Mouse (Mus musculus) c-Kit-positive CD71-positive TER-119-positive erythroid progenitor cells, embryonic 14.5 days (primary cell): ENCODE measurements around the gene ccdc198.

Source experiments
- DNase-seq: peaks from one replicate; pipeline ENCODE4 v3.0.0-alpha.2; 2013; ENCODE audit warnings: low spot score

ccdc198 gene

DNA sequence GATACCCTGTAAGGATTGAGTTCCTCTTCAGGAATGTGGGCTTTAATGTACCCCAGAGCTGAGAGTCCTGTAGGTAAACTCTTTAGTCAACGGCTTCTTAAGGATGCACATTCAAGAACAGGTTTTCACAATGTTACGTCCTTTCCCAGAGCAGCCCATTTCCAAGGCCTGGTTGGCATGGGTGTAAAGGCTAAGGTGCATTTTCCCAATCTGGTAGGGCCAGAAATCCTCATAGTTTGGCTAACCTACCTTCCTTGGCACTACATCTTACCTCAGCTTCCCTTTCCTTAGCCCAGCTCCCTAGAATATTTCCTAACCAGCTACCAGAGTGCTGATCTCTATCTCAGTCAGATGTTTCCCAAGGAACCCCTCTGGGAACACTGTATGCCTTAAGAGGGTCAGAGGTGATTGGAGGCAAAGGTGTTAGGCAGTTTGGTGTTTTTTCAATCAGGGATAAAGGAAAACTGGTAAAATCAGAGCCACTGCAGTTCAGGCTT lies 48.2 kb downstream of the ccdc198 start:
- DNase-seq, result no peak

DNA sequence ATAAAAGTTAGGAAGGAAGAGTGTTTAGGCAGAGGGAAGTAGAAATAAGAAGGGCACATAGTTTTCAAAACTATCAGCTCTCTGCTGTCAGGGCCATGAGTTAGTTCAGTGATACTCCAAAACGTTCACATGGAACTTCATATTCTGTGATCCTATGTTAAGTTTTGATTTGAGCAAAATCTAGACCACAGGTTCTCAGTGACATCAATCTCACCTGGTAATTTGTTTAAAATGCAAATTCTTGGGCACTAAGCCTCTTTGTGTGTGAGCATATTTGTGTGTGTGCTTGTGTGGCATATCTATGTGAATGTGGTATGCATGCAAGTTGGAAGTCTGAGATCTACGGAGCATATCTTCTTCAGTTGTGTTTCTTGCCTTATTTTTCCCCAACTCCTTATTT lies 59.0 kb downstream of the ccdc198 start:
- no peak for DNase-seq

DNA sequence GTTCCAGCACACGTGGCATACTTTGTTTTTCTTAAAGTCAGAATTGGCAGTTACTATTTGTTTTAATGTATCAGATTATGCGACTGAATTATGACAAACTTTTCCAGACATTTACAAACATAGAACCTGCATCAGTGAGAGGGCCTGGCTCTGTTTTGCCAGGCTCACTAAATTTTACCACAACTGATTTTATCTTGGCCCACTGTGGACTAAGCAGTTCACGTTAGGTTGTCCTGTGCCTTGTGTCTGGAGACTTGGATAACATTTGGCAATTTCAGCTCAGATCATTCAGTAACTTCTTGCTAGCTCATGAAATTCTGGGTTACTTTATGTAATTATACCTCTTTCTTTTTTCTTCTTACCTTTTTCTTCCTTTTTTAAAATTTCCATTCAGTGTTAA lies 65.5 kb downstream of the ccdc198 start:
- DNase-seq, result no peak

DNA sequence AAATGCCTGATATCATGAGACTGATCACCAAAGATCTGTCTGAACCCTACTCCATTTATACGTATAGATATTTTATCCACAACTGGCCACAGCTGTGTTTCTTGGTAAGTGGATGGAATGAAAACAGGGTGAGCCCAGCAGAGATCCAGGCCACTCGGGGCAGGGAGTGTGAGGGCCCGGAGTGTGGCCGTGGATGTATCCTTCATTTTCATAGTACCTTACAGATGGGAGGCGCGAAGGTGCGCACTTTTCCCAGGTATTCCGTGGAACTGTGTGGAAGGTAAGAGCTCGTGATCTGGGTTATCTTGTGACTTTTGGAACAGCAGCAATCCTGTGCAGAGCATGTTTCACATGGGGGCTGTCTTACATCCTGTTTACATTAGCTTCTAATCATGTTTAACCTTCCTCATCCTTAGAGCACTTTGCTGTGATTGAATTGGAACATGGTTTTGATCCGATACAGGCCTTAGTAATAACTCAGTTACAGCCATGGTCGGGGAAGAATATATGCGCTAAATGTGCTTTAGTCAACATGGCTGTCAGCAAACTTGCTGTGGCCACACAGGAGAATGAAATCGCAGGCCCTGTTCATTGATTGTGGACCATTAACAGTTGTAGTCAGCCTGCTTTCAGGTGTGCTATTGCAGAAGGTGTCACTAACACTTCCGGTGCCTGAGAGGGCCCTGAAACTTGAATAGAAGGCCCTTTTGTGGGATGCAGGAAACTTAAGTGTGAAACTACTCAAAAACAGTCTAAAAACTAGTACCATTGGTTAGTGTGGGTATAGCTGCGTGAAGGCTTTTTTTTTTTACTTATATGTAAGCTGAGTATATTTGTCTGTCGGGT lies 71.8 kb downstream of the ccdc198 start:
- DNase-seq, result no peak

DNA sequence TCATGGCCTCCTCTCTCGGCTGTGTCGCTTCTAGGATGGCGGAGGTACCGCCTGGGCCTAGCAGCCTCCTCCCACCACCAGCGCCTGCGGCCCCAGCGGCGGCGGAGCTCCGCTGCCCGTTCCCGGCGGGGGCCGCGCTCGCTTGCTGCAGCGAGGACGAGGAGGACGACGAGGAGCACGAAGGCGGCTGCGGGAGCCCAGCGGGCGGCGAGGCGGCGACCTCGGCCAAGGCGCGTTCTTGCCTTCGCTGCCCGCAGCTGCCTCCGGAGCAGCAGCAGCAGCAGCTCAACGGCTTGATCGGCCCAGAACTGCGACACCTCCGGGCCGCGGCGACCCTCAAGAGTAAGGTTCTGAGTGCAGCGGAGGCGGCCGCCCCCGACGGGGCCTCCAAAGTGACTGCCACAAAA lies 72.7 kb downstream of the ccdc198 start:
- DNase-seq, result no peak

DNA sequence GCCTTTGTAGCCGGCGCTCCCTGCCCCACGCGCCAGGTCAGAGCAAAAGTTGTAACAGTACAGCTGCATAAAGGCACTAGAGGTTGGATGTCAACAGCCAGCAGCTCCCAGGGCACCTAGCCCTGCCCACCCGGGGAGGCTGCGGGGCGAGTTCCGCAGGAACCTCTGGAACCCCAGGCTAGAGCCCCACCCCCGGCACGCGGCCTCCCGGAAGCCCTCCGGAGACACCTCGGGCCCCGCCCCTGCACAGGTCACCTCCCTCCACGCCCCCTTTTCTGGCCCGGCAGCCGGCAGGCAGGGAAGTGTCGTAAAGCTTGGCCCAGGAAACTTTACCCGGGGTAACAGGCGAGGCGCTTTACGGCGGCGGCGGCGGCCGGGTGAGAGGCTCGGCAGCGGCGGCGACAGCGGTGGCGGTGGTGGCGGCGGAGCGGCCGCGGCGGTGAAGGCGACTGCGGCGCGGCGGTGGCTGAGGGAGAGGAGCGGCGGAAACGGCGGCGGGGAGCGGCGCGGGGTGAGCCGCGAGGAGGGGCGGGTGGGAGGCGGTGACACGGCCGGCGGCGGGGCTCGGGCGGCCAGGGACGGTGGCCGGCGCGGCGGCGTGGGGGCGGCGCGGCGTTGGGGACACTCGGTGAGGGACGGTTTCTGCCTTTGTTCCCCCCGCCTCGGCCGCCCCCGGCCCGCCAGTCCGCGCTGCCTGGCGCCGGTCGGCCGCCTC lies 73.2 kb downstream of the ccdc198 start, which contains the start of gene Naa30:
Naa30 (plus strand) TSS at position 360 of the 715 bp plus-strand sequence.
- DNase-seq, result peak; percentile 91

DNA sequence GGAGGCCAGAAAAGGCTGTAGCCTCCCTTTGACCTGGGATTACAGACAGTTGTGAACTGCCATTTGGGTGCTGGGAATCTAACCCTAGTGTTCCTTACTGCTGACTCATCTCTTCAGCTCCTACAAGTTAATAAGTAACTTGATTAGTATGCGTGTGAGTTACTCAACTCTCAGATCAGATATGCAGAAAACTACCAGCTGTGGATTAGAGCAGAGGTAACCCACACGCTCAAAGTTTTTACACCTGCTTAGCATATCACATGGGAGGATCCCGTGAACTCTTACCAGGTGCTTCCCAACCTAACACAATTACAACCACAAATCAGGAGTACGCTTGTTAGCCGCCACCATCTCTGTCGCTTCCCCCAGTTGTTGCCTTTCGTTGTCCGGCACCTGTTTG lies 74.0 kb downstream of the ccdc198 start:
- no peak for DNase-seq
